Mouse (Mus musculus) cerebellum, postnatal 25 days (tissue): Measurements from ENCODE around the gene Tnfrsf25.

Experiments
- DNase-seq, 2 experiments: peaks; one replicate each; pipeline ENCODE4 v3.0.0; 2021; ENCODE audit warnings: mixed read lengths in 2 of 2

Tnfrsf25 gene

DNA sequence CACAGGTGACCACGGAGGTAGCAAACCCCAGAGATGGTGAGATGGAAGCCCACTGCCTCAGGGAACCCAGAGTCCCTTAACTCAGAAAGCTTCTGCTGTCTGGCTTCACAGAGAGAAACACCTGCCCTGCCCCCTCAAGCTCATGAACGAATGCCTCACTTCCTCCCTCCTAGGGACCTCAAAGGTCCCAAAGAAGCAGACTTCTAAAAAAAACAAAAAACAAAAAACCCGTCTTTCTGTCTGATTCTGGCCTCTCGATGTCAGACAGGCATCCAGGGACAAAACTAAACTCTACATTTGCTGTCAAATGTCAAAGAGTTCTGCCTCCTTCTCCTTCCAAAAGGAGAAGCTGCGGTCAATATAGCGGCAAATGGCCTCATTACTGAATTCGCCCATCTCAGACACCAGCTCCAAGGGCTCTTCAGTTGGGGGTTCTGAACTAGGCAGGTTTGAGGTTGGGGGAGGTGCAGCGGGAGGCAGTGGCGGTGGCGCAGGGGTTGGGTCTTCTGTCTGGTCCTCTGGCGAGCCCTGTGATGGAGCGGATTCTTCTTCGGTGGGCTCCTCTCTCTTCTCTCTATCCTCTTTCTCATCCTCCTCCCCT, 8.7 kb downstream of the Tnfrsf25 start:
- DNase-seq = no peak

DNA sequence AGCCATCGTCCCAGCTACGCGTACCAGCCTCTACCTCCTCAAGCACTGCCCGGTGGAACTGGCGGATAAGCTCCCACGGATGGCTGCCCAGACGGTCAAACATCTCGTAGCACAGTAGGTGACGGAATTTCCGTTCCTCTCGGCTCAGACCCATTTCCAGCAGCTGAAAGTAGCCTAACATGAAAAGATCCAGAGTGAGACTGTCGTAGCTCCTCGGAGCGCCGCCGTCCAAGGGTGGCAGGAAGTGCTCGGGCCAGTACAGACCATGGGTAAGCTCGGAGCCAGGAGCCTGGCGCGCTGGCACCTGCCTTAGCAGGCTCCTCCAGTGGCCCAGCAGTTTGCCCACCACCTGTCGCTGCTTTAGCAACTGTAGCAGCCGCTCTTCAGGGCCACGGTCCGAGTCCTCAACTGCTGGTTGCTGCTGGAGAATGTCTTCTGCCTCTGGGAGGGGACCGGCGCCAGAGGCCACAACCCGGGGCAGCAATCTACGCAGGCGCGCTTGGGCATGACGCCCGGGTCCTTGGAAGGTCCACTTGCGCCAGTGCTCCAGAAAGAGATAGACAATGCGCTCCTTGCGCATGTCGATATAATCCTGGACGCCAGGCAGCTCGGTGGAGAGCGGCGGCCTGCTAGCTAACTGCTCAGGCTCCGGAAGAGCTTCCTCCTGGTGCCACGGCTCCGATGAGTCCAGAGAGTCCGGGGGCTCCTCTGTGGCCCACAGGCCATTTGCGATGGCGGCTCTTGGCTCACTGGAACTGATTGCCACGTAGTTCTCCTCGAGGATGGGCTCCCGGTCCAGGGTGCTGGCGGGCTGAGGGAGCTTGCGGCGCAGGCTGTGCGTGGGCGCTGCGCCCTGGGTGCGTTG, 9.7 kb downstream of the Tnfrsf25 start:
- DNase-seq = peak; percentile 67 to 70

DNA sequence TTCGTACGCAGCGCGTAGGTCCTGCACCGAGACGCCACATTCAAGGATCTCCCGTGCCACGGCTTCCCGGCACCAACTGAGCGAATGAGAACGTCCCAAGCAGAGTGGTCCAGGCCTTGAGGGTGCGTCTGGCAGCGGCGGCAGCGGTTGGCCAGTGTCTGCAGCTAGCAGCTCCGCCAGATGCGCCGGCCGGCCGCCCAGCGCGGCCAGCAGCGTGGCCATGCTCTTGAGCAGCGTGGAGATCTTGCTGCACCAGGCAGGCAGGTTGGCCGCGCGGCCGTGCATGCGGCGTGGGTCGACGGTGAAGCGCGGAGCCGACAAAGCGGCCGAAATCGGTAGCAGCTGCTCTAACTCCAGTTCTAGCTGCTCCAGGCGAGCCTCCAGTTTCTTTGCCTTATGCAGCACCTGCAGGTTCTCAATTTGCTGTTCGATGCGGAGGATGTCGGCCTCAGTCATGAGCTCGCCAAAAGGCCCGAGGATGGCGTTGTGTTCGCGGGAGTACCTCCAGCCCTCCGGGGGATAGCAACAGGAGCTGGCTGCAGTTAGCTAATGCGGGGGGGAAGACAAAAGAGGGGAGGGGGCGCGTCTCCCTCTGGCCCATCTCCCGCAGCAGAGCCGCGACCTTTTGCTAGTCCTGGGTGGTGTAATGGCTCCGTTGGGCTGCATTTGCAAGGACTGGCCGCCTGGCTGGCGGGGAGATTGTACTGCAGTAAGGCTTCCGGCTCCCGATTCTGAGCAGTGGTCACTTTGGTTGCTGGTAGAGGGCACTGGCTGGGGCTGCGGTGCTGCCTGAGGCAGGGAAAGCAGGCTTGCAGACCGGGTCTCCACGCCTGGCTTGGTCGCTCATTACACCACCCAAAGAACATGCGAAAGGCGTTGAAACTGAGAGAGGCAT, 10.5 kb downstream of the Tnfrsf25 start:
- DNase-seq = peak in 1 of 2 experiments; percentile 31

DNA sequence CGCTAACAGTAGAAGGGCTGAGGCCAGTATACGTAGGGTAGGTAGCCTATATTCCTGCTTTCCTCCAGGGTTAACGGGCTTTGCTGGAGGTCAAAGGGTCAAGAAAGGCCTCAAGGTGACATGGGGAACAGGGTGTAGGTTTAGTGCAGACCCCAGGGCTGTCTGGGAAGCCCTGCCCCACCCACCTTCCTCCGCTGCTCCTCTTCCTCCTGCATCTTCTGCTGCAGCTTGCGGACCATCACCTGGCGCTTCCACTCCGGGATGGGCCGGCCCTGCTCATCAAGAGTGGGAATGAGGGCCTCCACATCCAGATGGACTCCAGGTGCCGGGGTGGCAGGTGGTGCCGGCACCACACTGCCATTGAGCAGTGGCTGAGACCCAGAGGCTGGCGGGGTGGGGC, 12.2 kb downstream of the Tnfrsf25 start:
- DNase-seq = no peak

DNA sequence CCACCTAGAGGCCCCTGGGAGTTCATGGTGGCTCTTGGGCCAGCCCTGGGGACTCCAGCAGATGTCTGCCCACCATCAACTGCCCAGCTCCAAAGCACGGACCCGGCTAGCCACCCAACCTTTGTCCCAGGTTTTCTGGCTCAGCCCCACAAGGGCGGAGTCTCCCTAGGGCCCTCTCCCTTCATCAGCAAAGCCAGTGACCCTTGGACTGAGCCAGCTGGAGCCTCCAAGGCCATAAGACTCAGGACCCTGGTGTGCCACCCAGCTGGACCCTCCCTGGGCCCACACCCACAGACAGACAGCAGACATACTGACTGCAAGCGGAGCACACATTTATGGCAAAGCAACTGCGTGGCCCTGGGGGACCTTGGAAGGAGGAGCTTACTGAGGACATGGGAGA, 13.1 kb downstream of the Tnfrsf25 start:
- DNase-seq = no peak

DNA sequence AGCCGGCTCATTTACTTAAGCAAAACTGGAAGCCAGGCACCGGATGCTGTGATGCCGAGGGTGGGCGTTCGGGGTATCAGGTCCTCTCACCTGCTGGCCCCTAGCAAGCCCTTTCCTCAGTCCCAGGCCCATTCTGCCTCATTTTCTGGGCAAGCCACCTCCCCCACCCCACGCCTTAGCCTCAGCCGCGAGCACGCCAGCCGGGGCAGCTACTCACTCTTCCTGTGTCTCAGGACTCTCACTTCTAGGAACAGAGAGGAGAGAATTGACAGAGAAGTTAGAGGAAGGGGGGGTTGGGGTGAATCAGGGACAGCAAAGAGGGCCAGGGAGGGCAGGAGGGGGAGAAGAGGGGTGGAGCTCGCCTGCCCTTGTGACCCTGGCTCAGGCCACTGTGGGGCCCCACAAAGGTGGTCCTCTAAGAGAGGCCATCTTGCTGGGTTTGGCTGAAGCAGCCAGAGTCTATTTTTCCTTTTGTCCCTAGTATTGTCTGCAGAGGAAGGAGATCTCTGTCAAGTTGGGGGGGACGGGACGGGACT, 13.7 kb downstream of the Tnfrsf25 start:
- no peak for DNase-seq

DNA sequence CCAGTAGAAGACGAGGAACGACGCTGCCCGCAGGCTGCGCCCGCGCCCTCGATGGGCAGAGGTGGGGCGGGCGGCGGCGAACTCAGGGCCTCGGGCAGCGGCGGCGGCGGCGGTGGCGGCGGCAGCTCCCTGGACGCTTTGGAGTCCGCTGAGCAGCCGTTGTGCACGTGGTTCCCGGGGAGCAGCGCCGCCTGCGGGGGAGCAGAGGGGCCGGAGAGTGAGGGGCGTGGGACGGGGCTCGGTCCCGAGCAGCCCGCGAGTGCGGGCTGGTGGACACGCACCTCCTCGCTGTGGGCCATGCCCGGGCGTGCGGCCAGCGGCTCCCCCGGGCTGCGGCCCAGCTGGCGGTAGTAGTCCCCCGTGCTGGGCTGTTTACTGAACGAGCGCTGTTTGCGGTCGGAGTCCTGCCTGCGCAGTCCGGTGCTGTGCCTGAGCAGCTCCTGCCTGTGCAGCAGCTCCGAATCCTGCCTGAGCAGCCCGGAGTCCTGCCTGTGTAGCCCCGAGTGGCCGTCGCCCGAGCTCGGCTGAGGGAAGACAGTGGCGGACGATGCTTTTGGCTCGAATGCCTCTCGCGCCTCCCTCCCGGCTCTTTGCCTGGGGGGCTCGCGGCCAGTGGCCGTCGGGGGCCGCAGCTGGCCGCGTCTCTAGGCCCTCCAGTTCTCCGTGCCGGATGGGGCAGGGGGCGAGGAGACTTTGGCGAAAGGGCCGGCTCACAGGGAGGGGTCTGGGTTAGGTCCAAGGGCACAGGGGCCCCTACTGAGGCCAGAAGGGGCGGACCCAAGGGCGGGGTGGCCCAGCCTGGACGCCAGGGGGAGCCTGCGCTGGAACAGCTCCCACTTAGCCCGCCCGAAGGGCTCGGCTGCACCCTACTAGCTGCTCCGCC, 15.3 kb downstream of the Tnfrsf25 start:
- peak; percentile 38 to 48 for DNase-seq

DNA sequence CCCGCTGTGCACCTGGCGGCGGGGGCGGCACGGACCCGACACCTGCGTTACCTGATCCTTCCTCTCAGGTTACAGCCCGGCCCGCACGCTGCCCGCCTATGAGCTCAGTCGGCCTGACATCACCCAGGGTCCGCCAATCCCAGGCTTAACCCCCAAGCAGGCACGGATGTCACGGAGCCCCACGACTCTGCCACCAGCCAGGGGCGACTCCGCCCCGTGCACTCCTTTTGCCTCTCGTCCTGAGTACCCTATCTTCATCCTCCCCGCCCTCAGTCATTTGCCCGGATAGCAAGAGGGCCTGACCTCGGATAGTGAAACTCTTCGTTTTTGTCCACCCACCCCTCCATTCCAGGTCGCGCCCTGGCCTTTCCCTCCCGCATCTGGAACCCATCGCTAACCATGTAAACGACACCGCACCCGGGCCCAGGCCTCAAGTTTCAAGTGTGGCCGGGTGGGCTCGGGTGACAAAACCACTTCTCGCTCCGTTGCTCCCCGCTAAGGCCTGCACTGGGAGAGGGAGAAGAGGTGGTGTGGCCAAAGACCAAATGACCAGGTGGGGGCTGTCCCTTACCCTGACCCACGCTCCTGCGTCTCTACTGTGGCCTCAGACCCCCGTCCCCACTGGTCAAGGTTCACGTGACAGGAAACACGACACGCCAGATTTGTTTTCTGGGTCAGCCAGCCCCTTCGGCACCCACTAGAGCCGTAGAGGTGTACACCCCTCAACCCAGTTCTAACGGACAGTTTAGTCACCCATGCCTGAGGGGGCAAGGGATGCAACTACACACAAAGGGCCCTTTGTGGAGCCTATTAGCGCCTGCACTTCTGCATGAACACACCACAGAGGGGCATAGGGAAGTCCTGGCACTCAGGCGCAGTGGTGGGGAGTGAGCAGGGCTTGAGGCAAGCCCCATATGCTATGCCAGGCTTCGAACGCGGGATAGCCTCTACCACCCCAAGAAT, 16.4 kb downstream of the Tnfrsf25 start:
- no peak for DNase-seq

DNA sequence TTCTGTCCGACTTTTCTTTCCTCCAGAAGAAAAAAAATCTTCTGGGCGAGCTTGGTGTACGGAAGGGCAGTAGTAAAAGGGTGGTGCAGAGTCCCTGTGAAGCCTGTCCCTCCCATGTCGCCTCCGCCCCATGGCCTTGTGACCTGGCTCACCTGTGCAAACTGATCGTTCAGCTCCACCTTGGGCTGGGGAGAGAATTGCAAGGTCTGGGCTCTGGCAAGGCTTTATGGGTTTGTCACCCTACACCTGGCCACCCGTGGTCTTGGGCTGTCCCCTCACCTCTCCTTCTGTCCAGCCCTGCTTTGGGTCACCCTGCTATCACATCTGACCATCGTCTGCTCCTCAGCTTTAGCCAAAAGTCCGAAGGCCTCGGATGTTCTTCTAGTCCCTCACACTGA, 17.0 kb downstream of the Tnfrsf25 start:
- DNase-seq = no peak

DNA sequence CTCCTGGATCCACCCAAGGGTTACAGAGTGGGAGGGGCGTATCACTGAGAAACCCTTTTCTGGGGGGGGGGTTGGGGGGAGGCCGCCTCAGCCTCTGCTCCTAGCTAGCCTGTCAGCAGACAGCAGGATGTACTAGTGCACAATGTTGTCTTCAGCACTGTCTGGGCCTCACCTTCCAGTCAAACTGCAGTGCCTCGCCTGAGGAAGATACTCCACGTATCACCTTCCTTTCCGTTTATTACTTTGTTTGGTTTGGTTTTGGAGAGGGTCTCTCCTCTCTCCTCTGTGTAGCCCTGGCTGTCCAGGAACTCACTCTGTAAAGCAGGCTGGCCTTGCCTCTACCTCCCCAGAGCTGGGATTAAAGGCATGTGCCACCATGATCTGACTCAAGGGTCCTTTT, 17.5 kb downstream of the Tnfrsf25 start:
- DNase-seq = no peak

DNA sequence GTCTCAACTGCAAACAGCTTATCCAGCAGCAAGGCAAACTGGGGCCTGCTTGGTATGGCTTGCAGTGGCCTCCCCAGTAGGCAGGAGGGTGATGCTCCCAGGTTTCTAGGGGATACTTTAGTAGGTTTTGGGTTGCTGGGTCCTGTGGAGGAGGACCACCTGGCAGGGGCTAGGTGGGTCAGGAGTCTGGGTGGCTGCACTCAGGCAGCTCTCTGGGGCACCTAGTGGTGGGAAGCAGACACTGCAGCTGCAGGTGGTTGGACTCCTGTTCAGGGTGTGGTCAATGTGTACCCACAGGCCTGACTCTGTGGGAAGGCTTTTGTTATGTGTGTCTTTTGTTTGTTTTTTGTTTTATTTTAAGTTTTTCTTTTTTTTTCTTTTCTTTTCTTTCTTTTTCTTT, 18.8 kb downstream of the Tnfrsf25 start:
- DNase-seq = peak; percentile 48 to 64

DNA sequence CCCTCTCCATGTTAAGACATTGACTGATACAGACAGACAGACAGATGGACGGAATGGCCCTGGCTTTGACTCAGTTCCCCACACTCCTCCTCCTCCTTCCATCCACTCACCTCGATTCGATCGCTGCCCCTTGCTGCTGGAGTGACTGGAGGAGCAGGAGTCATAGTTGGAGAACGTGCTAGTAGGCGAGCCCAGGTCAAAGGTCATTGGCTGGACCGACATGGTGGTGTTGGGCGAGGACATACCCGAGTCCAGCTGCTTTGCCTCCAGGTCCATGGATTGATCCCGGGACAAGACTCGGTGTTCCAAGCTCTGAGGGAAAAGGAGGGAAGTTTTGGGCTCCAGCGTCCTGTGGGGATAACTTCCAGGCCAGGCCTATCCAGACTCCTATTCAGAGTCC, 19.6 kb downstream of the Tnfrsf25 start:
- DNase-seq = no peak

DNA sequence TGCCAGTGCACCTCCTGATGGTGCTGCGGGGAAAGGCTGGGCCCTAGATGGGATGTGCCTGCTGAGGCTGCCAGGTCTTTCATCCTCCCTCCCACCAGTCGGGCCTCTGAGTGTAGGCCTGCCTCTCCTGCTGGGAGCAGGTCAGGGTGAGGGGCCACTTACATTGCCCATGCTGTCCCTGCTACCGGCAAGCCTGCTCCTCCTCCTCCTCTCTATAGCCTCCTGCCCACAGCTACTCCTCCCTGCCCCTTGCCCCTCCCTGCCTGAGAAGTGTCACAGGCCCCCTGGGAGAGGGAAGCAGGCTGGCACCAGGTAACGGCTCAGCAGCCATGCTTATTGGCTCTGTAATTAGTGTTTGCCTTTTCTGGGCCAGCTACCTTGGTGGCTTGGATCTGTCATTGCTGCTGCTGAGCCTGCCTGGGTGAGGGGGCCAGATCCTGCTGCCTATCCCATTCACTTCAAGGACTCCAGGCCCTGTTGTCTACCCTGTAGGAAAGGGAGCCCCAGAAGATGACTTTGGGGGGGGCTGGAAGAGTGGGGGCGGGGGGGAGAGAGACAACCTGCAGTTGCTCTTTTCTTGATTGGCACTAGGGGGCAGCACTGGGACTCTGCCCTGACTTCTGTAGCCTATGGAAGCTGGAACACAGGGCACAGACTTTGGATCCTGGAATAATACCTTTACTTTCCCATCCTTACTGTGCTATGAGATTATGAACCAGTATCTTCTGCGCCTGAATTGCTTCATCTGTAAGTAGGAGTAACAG, 20.6 kb downstream of the Tnfrsf25 start:
- peak in 1 of 2 experiments; percentile 57 for DNase-seq

DNA sequence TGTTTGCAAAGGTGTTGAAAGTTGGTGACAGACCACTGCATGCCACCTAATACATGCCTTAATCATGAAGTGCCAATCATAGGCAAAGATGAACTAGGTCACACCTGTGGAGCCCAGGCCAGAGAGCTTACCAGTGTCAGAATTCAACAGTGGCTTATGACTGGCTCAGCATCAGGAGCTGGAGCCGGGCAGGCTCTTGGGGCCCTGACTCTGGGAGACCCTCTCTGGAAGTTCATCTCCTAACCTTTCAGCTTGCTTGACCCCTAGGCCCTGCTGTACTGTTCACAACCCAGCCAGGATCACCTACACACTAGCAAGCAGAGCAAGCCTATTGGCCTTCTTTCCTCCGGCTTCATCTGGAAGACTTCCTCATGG, 21.1 kb downstream of the Tnfrsf25 start:
- no peak for DNase-seq

DNA sequence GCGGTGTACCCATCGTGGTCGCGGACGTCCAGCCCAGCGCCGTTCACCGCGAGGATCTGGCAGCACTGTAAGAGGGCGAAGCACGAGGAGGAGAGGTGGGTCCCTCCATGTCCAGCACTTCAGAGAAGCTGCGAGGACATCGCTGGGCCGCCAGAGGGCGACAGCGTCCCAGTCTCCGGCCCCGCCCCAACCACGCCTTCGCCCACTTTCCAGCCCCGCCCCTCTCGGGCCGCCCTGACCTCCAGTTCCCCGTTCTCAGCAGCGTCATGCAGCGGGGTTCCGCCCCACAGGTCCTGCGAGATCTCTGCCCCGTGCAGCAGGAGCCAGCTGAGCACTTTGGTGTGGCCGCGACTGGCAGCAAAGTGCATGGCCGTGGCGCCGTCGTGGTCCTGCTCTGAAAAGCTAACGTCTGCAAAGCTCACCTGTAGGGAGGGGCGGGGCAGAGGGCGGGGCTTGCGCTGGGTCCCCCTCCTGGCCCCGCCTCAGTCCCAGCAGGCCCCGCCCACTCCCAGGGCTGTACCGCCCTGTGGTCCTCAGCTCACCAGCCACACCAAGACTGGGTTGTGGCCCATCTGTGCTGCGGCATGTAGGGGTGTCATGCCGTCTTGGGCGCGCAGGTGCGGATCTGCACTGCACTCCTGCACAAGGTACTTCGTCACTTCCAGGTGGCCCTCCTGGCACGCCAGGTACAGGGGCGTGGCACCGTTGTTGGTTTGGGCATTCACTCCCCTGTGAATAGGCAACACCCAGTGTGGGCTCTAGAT, 22.9 kb downstream of the Tnfrsf25 start:
- peak; percentile 80 to 88 for DNase-seq

DNA sequence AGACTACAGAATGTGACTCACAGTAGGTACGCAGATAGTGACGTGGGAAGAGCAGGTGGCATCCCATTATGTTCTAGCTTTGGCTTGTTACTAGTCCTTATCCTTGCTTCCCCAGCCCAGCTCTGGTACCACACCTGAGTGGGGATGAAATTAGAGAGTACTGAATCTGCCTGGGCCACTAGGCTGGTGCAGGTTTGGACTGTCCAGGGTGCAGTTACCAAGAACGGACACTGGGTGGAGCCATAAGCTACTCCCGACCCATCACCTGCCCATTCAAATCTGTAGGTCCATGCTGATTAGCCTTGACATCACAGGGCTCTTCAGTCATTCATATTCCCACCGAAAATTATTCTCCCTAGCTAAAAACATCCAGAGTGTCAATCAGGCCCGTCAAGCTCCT, 24.7 kb downstream of the Tnfrsf25 start:
- peak; percentile 56 to 70 for DNase-seq

DNA sequence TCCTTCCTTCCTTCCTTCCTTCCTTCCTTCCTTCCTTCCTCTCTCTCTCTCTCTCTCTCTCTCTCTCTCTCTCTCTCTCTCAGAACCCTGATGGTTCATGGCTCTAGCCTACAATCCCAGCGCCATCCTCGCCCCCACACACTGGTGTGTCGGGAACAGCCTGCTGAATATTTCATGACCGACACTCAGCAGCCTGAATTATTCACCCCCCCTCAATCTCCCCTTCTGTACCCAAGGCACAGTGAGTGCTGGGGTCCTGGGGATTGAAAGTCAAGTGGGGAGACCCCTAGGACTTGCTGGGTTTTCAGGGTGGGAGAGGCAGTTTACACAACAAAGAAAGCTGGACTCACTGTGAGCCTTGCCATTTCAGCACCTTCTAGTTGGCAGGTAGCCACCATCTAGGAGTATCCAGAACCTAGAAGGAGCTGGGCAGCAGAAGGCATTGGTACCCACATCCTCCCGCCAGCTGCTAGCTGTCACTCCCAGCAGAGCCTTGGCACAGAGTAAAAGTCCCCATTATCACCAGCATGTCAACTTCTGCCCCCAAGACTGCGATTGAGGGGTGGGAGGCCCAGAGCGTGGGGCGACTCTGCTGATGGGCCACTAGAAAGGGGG, 25.9 kb downstream of the Tnfrsf25 start:
- DNase-seq = no peak

DNA sequence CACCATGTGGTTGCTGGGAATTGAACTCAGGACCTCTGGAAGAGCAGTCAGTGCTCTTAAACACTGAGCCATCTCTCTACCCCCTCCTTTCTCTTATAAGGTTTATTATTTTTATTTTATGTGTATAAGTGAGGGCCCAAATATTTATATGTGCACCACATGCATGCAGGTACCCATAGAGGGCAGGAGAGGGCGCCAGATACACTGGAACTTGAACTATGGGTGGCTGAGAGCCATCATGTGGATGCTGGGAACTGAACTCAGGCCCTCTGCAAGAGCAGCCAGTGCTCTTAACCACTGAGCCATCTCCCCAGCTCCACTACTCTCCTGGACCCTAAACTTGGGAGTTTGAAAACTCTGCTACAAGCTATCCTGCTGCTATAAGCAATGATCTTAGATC, 27.9 kb downstream of the Tnfrsf25 start:
- DNase-seq = no peak

DNA sequence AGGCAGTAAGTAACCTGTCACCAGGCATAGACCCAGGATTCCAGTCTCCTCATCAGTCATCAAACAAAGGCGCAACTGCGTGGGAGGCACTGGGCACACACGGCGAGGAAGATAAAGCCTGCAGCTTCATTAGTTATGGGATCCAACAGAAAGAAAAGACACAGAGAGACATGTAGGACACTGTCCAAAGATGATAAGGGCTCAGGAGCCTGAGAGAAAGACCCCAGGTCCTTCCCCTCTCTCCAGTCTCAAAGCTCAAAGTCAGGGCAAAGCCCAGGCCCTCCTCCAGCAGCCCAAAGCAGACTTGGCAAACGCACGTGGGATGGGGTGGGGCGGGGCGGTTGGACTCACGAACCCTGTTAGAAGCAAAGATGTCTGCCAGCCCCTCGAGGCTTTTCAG, 29.7 kb downstream of the Tnfrsf25 start:
- DNase-seq = no peak
